Mouse (Mus musculus) bone marrow, adult 2 months (tissue): ENCODE measurements at regions not wholly inside any gene's neighbourhood (a gene's known extent, or its start where the extent isn't known, plus 50 kb on each side); places are given as distances from the start of the nearest gene placed in this dataset.

Source experiments
- H3K27ac ChIP-seq: fragments of 200-500 bp; 2 replicates; pipeline ENCODE4 v1.5.1; 2012; ENCODE audit warnings: low read depth, mild to moderate bottlenecking, control low read depth, inconsistent platforms, low read length; ENCODE audit not compliant: control insufficient read depth, poor library complexity, insufficient read depth
- H3K4me1 ChIP-seq: fragments of 200-500 bp; 2 replicates; pipeline ENCODE4 v1.6.1; 2011; ENCODE audit warnings: low read length; ENCODE audit not compliant: control insufficient read depth, insufficient read depth
- H3K4me3 ChIP-seq: fragments of 200-500 bp; replicated peaks from 2 replicates; pipeline ENCODE3; 2011; ENCODE audit warnings: mild to moderate bottlenecking, low read depth, low read length, control low read depth; ENCODE audit not compliant: control insufficient read depth
- CTCF ChIP-seq: fragments of 200-500 bp; IDR thresholded peaks from 2 replicates; pipeline ENCODE4 v1.5.1; 2011; ENCODE audit warnings: low read length, control low read depth; ENCODE audit not compliant: control insufficient read depth, insufficient read depth
- POLR2A ChIP-seq: fragments of 200-500 bp; IDR thresholded peaks from 2 replicates; pipeline ENCODE4 v1.6.1; 2011; ENCODE audit warnings: low read depth, mild to moderate bottlenecking, control low read depth, low read length, borderline replicate concordance; ENCODE audit not compliant: control insufficient read depth
- WGBS: fragments of 180-500 bp; shearing (Covaris S2); methylation state at CpG from one replicate; pipeline ENCODE4 v1.1.7; 2018; 5-methylcytosine and 5-hydroxymethylcytosine counted together

GRCm38 (mm10) chr17:9747893-9748292 is 78.4 kb upstream of the Pabpc6 start:
- 75% methylated on average over 2 of the region's 2 CpGs for WGBS
- Histone ChIP-seq H3K4me1 (no peaks in the 10 kb centered on the region), H3K4me3 (no peak overlapping the region), H3K27ac (no peak overlapping the region)
- no peak for TF ChIP-seq POLR2A
- TF ChIP-seq CTCF: no peak

- Histone ChIP-seq H3K4me3 (no peak overlapping the region), H3K4me1 (no peaks in the 10 kb centered on the region), H3K27ac (no peak overlapping the region)
- TF ChIP-seq CTCF: no peak
- TF ChIP-seq POLR2A: no peak
- WGBS: 21% methylated on average over 5 of the region's 5 CpGs
Observed at GRCm38 (mm10) chr17:9743342-9743741, 73.8 kb upstream of the Pabpc6 start.

- H3K27ac ChIP-seq: no peak overlapping the region
- 61% methylated on average over 5 of the region's 5 CpGs for WGBS
Observed at GRCm38 (mm10) chr17:9741321-9741720, 71.8 kb upstream of the Pabpc6 start.

GRCm38 (mm10) chr17:9729020-9729419 is 59.5 kb upstream of the Pabpc6 start:
- no peak for TF ChIP-seq POLR2A
- no peak for TF ChIP-seq CTCF
- Histone ChIP-seq H3K4me1 (no peaks in the 10 kb centered on the region), H3K4me3 (no peak overlapping the region), H3K27ac (no peak overlapping the region)
- WGBS: 74% methylated on average over 3 of the region's 3 CpGs

More at GRCm38 (mm10) chr17:9741321-9741720, 71.8 kb upstream of the Pabpc6 start:
- no peak for TF ChIP-seq CTCF
- TF ChIP-seq POLR2A: no peak
- H3K4me3 ChIP-seq: no peak overlapping the region
- no peaks in the 10 kb centered on the region for H3K4me1 ChIP-seq

GRCm38 (mm10) chr17:9725704-9726469 is 56.4 kb upstream of the Pabpc6 start:
- TF ChIP-seq CTCF (no peak), POLR2A (no peak)
- no peak overlapping the region for H3K27ac ChIP-seq
- no peaks in the 10 kb centered on the region for H3K4me1 ChIP-seq
- WGBS: 76% methylated on average over 10 of the region's 10 CpGs
- H3K4me3 ChIP-seq: no peak overlapping the region

GRCm38 (mm10) chr17:9723484-9723883 is 54.0 kb upstream of the Pabpc6 start:
- TF ChIP-seq CTCF (no peak), POLR2A (no peak)
- no peak overlapping the region for H3K4me3 ChIP-seq
- no peak overlapping the region for H3K27ac ChIP-seq
- H3K4me1 ChIP-seq: no peaks in the 10 kb centered on the region
- WGBS: 60% methylated on average over 4 of the region's 4 CpGs

GRCm38 (mm10) chr17:9722709-9723108 is 53.2 kb upstream of the Pabpc6 start:
- no peaks in the 10 kb centered on the region for H3K4me1 ChIP-seq
- H3K4me3 ChIP-seq: no peak overlapping the region
- no peak overlapping the region for H3K27ac ChIP-seq
- WGBS: 42% methylated on average over 4 of the region's 4 CpGs
- TF ChIP-seq CTCF (no peak), POLR2A (no peak)
